Mouse (Mus musculus): ENCODE measurements at regions not wholly inside any gene's neighbourhood (a gene's known extent, or its start where the extent isn't known, plus 50 kb on each side); places are given as distances from the start of the nearest gene placed in this dataset.

- CTCF ChIA-PET: no interaction called here
These were observed 233.6 kb upstream of the Tmem161b start for GRCm38 (mm10) chr13:83988517-83988916.

- CTCF ChIA-PET: no interaction called here
These were observed 224.3 kb upstream of the Tmem161b start for GRCm38 (mm10) chr13:83997599-83998369.

- CTCF ChIA-PET: no interaction called here
These were observed 200.3 kb upstream of the Tmem161b start for GRCm38 (mm10) chr13:84021771-84022170.

- CTCF ChIA-PET: no interaction called here
These were observed 199.1 kb upstream of the Tmem161b start for GRCm38 (mm10) chr13:84023021-84023420.

- CTCF ChIA-PET: no interaction called here
These were observed 198.5 kb upstream of the Tmem161b start for GRCm38 (mm10) chr13:84023637-84024036.

GRCm38 (mm10) chr13:84025348-84025747, 196.7 kb upstream of the Tmem161b start:
- CTCF ChIA-PET: no interaction called here

- CTCF ChIA-PET: no interaction called here
These were observed 174.4 kb upstream of the Tmem161b start for GRCm38 (mm10) chr13:84047736-84048135.

GRCm38 (mm10) chr13:84052221-84052620, 169.9 kb upstream of the Tmem161b start:
- CTCF ChIA-PET: no interaction called here

- CTCF ChIA-PET: no interaction called here
These were observed 167.1 kb upstream of the Tmem161b start for GRCm38 (mm10) chr13:84054956-84055355.

- CTCF ChIA-PET: no interaction called here
These were observed 166.5 kb upstream of the Tmem161b start for GRCm38 (mm10) chr13:84055576-84055975.

GRCm38 (mm10) chr13:84056451-84056850, 165.6 kb upstream of the Tmem161b start:
- CTCF ChIA-PET: no interaction called here

GRCm38 (mm10) chr13:84056998-84057397, 165.1 kb upstream of the Tmem161b start:
- CTCF ChIA-PET: no interaction called here

- CTCF ChIA-PET: no interaction called here
These were observed 164.6 kb upstream of the Tmem161b start for GRCm38 (mm10) chr13:84057456-84057855.

- CTCF ChIA-PET: no interaction called here
These were observed 163.8 kb upstream of the Tmem161b start for GRCm38 (mm10) chr13:84058251-84058650.

GRCm38 (mm10) chr13:84059031-84059651, 163.0 kb upstream of the Tmem161b start:
- CTCF ChIA-PET: no interaction called here

GRCm38 (mm10) chr13:84059661-84060452, 162.2 kb upstream of the Tmem161b start:
- CTCF ChIA-PET: no interaction called here

GRCm38 (mm10) chr13:84060453-84060834, 161.7 kb upstream of the Tmem161b start:
- CTCF ChIA-PET: no interaction called here

- CTCF ChIA-PET: no interaction called here
These were observed 161.2 kb upstream of the Tmem161b start for GRCm38 (mm10) chr13:84060906-84061305.

GRCm38 (mm10) chr13:84061820-84062480, 160.1 kb upstream of the Tmem161b start:
- CTCF ChIA-PET: no interaction called here

- CTCF ChIA-PET: no interaction called here
These were observed 159.5 kb upstream of the Tmem161b start for GRCm38 (mm10) chr13:84062616-84063015.

GRCm38 (mm10) chr13:84063406-84063805, 158.7 kb upstream of the Tmem161b start:
- CTCF ChIA-PET: no interaction called here

GRCm38 (mm10) chr13:84064291-84064940, 157.7 kb upstream of the Tmem161b start:
- CTCF ChIA-PET: no interaction called here
